In the genomic region with DNA sequence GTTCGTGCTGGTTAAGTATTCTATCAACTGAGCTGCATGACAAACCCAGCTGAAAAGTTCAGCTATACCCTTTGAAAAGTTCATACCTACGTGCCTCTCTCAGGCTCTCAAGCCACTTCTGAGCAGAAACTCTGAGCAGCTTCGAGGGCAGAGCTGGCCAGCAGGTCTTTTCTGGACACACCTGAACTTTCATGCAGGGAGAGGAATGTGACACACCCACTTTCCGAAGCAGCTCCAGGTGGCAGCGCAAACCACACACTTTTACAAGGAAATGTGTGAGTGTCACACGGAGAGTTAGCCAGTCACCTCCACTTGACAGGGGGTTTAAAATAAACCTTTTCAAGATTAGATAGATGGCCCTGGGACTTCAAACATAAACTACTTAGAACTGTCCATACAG, we compare ENCODE assay signal across 23 mouse cellular contexts.
A peak's percentile ranks its signal among the peaks of the same experiment; 100 is the strongest.
DNase-seq lines count a peak whose midpoint lies in the region; ATAC-seq and TF ChIP-seq lines count a peak whose summit lies in the region.
"Had no signal": no experiment of that assay in that cellular context is flagged by ENCODE, and none has a peak within 500 bp of the region (broad histone marks: within the 10 kb centered on the region; RNA-seq: fewer than 3 reads in every experiment).

No protein-coding gene starts in this region.

- no peak overlapping the region for H3K27ac ChIP-seq in kidney, adult 2 months (ENCODE audit: insufficient read depth, low read depth, low read length)
- H3K27ac ChIP-seq in kidney, embryonic 16.5 days (ENCODE audit: low read length) = no peak overlapping the region
- H3K27ac ChIP-seq: heart, adult 2 months; hindbrain, embryonic 15.5 days; kidney, postnatal 0 days; liver, embryonic 13.5 days had no signal

- H3K36me3 ChIP-seq in kidney, adult 2 months (ENCODE audit: control insufficient read depth, insufficient read depth, low read length) = no peaks in the 10 kb centered on the region
- H3K36me3 ChIP-seq in kidney, embryonic 16.5 days (ENCODE audit: insufficient read depth, low read length) = no peaks in the 10 kb centered on the region
- H3K36me3 ChIP-seq: G1E; hindbrain, embryonic 15.5 days; liver, embryonic 13.5 days had no signal

- no peak for TF ChIP-seq CTCF in kidney, adult 2 months (conservative IDR thresholded peaks at IDR 0.05; ENCODE audit: insufficient read depth, insufficient read length, low read depth, low read length)

- H3K4me2 ChIP-seq in kidney, embryonic 16.5 days (replicated peaks; ENCODE audit: low read depth, low read length) = no peak overlapping the region
- H3K4me2 ChIP-seq: hindbrain, embryonic 15.5 days; liver, embryonic 13.5 days had no signal

- H3K9me3 ChIP-seq in kidney, embryonic 16.5 days (ENCODE audit: low read length) = no peaks in the 10 kb centered on the region
- H3K9me3 ChIP-seq: G1E; hindbrain, embryonic 15.5 days; liver, embryonic 13.5 days; megakaryocyte, embryonic 14.5 days had no signal

- no peaks in the 10 kb centered on the region for H3K27me3 ChIP-seq in kidney, adult 2 months (replicated peaks; ENCODE audit: control insufficient read depth, insufficient read depth, low read length)
- no peaks in the 10 kb centered on the region for H3K27me3 ChIP-seq in kidney, embryonic 16.5 days (ENCODE audit: insufficient read depth, low read length)
- H3K27me3 ChIP-seq: hindbrain, embryonic 15.5 days; liver, embryonic 13.5 days; megakaryocyte, embryonic 14.5 days had no signal

- H3K9ac ChIP-seq in kidney, embryonic 16.5 days (replicated peaks; ENCODE audit: low read length) = no peak overlapping the region
- H3K9ac ChIP-seq: forebrain, postnatal 0 days; hindbrain, embryonic 15.5 days; liver, embryonic 13.5 days had no signal

- WGBS in kidney, adult 2 months = 64% methylated on average over 6 of the region's 6 CpGs
- 79% methylated on average over 6 of the region's 6 CpGs for WGBS in kidney, embryonic 16.5 days

- peak; percentile 24 for DNase-seq in kidney, adult 2 months
- DNase-seq in lung, adult 18-20 months = peak; percentile 72 to 84
- DNase-seq in lung, postnatal 14 days = peak; percentile 48
- DNase-seq in frontal cortex, adult 2 months (ENCODE audit: extremely low spot score in 1 of 2, low spot score in 1 of 2) = no peak
- DNase-seq: cerebellum, adult 11 months; cerebellum, postnatal 36 days; forebrain, postnatal 0 days; gastrocnemius, adult 2 months; heart, adult 2 months; heart, postnatal 36 days; liver, embryonic 13.5 days; retina, postnatal 1 day; right cerebral cortex, postnatal 4 days; thymus, adult 18-20 months had no signal

- no peak overlapping the region for H3K4me3 ChIP-seq in kidney, adult 2 months (ENCODE audit: insufficient read depth, low read depth, low read length)
- no peak overlapping the region for H3K4me3 ChIP-seq in kidney, embryonic 16.5 days (ENCODE audit: low read length)
- H3K4me3 ChIP-seq: erythroblast, embryonic 14.5 days; gastrocnemius, adult 2 months; heart, adult 2 months; hindbrain, embryonic 15.5 days; liver, embryonic 13.5 days; megakaryocyte, embryonic 14.5 days had no signal

- 0 out of 2 replicates have a peak, but pooled peaks cover 4% of the 10 kb centered on the region for H3K4me1 ChIP-seq in kidney, adult 2 months (ENCODE audit: control insufficient read depth, insufficient read depth, low read length)
- H3K4me1 ChIP-seq in kidney, embryonic 16.5 days (ENCODE audit: insufficient read depth, low read length) = peaks cover 22% of the 10 kb centered on the region

- no peak for TF ChIP-seq POLR2A in kidney, adult 2 months (IDR thresholded peaks at IDR 0.05; ENCODE audit: low read depth, low read length)

- ATAC-seq in kidney, embryonic 16.5 days (ENCODE audit: low FRiP score, low TSS enrichment) = no peak
- ATAC-seq in CD4-positive, CD25-positive, alpha-beta regulatory T cell, adult 4 months = no peak
- ATAC-seq in megakaryocyte, adult 5-6 weeks (ENCODE audit: poor library complexity, severe bottlenecking) = no peak
- ATAC-seq: forebrain, postnatal 0 days; midbrain, embryonic 16.5 days had no signal

Comparison
In these comparisons a context has a peak if more than half of its experiments do, and no peak if none do; other contexts are left out.
1. DNase-seq: peak in kidney, adult 2 months (single experiment), lung, adult 18-20 months (2 of 2) and lung, postnatal 14 days (single experiment); none in frontal cortex, adult 2 months (0 of 2).